Mouse (Mus musculus): ENCODE data around the gene Slc13a5. TPM values are rescaled to one million over a fixed set of nuclear protein-coding genes. Genes with fewer than 3 reads are reported as not detected.

The Slc13a5 gene
- polyA plus RNA-seq (2012; rRNA removed), result 0.18 and 0.34 TPM in 2 replicates

GRCm38 (mm10) chr11:72266960-72267560, at the start of gene Slc13a5:
Gene Slc13a5 (minus strand): TSS chr11:72267222.
- no peak for DNase-seq (ENCODE audit: low read depth)

- DNase-seq (ENCODE audit: low read depth), result no peak
Measured at GRCm38 (mm10) chr11:72314151-72314895, 47.3 kb upstream of the Slc13a5 start, which contains the start of gene Fbxo39. Gene Fbxo39 (plus strand): TSS chr11:72314444.

DNA sequence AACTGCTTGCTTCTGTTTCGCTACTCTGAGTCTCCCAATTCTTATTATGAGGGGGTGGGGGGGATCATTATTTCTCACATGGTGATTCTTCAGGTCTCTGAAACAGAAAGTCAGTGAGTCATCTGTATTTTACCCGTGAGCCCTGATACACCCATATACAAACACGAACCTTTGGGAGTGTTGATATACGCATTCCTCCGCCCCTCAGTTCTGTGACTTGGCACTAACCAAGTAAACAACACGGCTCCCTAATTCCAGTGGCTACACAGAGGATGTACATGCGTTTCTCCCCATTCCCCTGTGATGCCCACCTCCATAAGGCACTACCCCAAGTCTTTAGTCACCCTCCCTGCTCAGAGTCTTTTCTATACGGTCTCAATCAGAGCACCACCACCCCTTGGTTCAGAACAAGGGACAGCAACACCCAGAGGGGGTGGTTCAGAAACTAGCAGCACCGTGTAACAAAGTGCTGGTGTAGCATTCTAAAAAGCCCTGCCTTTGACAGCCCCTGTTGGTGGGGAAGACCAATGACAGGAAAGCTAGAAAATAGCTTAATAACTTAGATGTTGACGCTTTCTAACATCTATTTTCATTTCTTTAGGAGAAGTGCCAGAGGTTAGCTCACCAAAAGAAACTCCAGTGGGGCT, 44.5 kb upstream of the Slc13a5 start:
- no peak for DNase-seq (ENCODE audit: low read depth)

DNA sequence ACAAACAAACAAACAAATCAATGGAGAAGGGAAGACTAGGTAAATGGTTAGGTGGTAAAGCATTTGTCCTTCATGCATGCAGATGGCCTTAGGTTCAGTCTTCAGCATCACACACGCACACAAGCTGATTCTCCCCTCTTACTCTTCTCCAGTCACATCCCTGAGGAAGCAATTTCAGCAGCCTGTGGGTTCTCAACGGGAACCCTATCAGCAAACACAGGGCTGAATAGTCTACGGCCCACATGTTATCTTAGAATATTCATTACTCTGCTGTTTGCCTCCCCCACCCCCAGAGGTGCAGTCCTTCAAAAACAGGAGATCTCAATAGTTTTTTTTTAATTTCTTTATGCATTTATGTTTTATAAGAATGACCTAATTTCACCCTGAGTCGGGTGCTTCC, 43.5 kb upstream of the Slc13a5 start:
- no peak for DNase-seq (ENCODE audit: low read depth)

DNA sequence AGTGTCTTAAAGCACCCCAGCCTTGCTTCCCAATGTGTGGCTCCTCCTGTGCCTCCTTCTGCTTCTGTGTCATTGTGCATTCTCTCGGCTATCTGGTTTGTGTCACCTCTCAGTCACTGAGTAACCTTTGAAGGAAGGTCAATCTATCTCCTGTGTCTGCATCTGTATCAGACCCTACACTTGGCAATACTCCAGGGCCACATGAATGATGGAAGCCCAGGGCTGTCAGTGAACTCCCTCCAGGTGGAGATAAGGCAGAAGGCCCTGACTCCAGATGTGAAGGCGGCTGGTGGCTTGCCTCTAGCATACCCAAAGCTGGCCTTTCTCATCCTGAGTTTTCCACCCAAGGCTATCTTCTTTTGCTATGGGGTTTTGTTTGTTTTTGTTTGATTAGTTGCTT, 42.0 kb upstream of the Slc13a5 start:
- no peak for DNase-seq (ENCODE audit: low read depth)

GRCm38 (mm10) chr11:72307461-72307860, 40.4 kb upstream of the Slc13a5 start:
- no peak for DNase-seq (ENCODE audit: low read depth)

GRCm38 (mm10) chr11:72302230-72302629, 35.2 kb upstream of the Slc13a5 start:
- no peak for DNase-seq (ENCODE audit: low read depth)

- no peak for DNase-seq (ENCODE audit: low read depth)
Measured at GRCm38 (mm10) chr11:72301334-72301733, 34.3 kb upstream of the Slc13a5 start, which contains the start of gene Xaf1. Gene Xaf1 (plus strand): TSS chr11:72301629.

GRCm38 (mm10) chr11:72293116-72293515, 26.1 kb upstream of the Slc13a5 start:
- DNase-seq (ENCODE audit: low read depth), result no peak

DNA sequence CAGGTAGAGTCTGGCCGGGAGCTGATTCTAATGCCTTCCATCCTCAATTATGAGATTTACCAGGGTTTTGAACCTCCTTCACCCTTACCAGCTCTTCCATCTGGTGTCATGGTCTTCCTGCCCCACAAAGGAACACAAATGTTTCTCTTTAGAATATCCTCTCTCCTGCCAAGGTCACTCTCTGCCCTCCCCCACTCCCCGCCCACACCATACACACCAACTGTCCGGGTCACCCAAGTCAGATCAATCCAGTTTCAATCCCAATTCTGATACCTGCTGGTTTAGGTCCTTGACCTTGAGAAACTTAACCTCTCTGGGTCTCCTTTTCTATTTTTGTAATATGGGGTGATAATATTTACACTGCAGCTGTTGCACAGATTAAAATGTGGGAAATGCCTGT, 20.5 kb upstream of the Slc13a5 start:
- DNase-seq (ENCODE audit: low read depth), result no peak

- no peak for DNase-seq (ENCODE audit: low read depth)
Measured at GRCm38 (mm10) chr11:72287126-72287525, 20.1 kb upstream of the Slc13a5 start.

- DNase-seq (ENCODE audit: low read depth), result no peak
Measured at GRCm38 (mm10) chr11:72286651-72287050, 19.6 kb upstream of the Slc13a5 start.

- no peak for DNase-seq (ENCODE audit: low read depth)
Measured at GRCm38 (mm10) chr11:72285971-72286480, 19.0 kb upstream of the Slc13a5 start.

DNA sequence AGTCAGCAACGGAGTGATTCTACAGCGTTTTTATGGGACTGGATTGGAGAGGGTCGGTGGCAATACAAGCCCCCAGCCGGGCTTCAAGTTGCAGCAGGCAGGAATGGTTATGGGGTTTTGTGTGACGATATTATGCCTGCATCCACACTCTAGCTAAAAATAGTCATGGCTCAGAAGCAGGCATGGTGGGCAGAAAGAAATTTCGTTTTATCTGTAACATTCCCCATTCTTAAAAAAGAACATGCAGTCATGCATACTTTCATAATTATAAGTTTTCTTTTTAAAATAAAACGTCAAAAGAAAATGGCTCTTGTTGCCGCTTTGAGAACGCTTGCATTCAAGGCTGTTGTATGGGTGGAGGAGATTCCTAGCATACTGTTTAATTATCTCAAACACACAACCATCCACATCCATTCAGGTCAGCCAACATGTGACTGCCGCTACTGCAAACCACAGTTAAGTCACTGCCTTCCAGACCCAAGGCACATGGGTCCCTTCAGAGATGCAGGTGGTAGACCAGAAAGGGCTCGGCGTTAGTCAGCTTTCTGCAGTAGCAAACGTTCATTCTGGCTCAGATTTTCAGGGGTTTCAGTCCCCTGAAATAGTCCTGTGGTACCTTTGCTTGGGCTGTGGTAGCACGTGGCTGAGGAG, 17.6 kb upstream of the Slc13a5 start:
- DNase-seq (ENCODE audit: low read depth), result no peak

GRCm38 (mm10) chr11:72283486-72284224, 16.6 kb upstream of the Slc13a5 start:
- no peak for DNase-seq (ENCODE audit: low read depth)

DNA sequence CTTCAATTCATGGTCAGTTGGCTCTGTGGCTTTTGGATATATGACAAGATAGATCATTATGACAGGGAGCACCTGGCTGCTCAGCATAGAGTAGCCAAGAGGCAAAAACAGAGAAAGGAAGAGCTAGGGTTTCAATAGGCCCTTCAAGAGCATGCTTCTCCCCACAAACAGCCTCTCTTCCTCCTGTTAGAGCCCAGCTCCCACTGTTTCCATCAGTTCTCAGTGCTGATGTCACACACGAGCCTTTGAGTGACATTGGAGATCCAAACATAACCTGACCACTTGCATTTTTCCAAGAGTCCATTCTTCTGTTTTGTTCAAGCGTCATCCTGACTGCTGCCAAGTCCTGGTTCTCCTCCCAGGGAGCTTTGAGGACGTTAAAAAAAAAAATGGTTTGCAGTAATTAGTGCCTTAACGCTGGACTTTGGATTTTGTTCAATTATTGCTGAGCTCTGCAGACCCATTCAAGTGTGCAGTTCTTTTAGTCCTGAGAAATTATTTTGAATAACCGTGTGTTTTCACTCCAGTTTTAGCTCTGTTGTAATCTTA, 14.9 kb upstream of the Slc13a5 start:
- no peak for DNase-seq (ENCODE audit: low read depth)

- peak; percentile 33 for DNase-seq (ENCODE audit: low read depth)
Measured at GRCm38 (mm10) chr11:72281143-72281851, 14.3 kb upstream of the Slc13a5 start.

- DNase-seq (ENCODE audit: low read depth), result no peak
Measured at GRCm38 (mm10) chr11:72273341-72273740, 6.3 kb upstream of the Slc13a5 start.

DNA sequence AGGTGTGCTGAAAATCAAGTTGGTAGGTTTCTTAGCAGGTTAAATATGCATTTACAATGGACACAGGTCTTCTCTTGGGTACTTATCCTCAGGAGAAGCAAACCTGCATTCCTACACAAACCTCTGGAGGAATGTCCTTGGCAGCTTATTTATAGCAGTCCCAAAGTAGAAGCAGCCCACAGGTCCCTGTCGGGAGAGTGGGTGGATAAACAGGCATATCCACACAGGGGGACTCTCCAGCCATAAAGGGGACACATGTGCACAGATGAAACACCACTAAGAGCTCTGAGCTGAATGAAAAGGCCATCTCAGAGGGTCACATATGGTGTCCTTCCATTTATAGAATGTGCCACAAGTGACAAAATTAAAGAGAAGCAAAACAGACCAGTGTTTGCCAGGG, 4.7 kb upstream of the Slc13a5 start:
- no peak for DNase-seq (ENCODE audit: low read depth)

- no peak for DNase-seq (ENCODE audit: low read depth)
Measured at GRCm38 (mm10) chr11:72266207-72266959, 639 bp downstream of the Slc13a5 start.

Data from gonadal fat pad, adult 2 months (tissue).